Mouse (Mus musculus) forebrain, embryonic 13.5 days (tissue): ENCODE data around the gene Cd81. TPM values are rescaled to one million over a fixed set of nuclear protein-coding genes. Genes with fewer than 3 reads are reported as not detected.

Experiments used
- ATAC-seq: fragments of 200-750 bp; cut with Nextera tagmentation; 2 replicates; pipeline ENCODE4 v1.8.0; 2017
- H3K27ac ChIP-seq: fragments of 300-500 bp; sonication (generic); 2 replicates; pipeline ENCODE4 v1.5.1; 2015; ENCODE audit warnings: inconsistent platforms, mild to moderate bottlenecking, moderate library complexity
- H3K27me3 ChIP-seq: fragments of 300-500 bp; sonication (generic); 2 replicates; pipeline ENCODE4 v1.6.1; 2015; ENCODE audit warnings: mild to moderate bottlenecking, inconsistent platforms
- H3K36me3 ChIP-seq: fragments of 300-500 bp; sonication (generic); 2 replicates; pipeline ENCODE4 v1.6.1; 2015; ENCODE audit warnings: mild to moderate bottlenecking, inconsistent platforms; ENCODE audit not compliant: poor library complexity, severe bottlenecking
- H3K4me1 ChIP-seq: fragments of 300-500 bp; sonication (generic); 2 replicates; pipeline ENCODE4 v1.6.1; 2015; ENCODE audit warnings: inconsistent platforms
- H3K4me2 ChIP-seq: fragments of 300-500 bp; sonication (generic); 2 replicates; pipeline ENCODE4 v1.6.1; 2015; ENCODE audit warnings: inconsistent platforms, mild to moderate bottlenecking, moderate library complexity
- H3K4me3 ChIP-seq: fragments of 300-500 bp; sonication (generic); 2 replicates; pipeline ENCODE4 v1.5.1; 2015; ENCODE audit warnings: mild to moderate bottlenecking, inconsistent platforms
- H3K9ac ChIP-seq: fragments of 300-500 bp; sonication (generic); 2 replicates; pipeline ENCODE4 v1.6.1; 2015; ENCODE audit warnings: mild to moderate bottlenecking, inconsistent platforms
- H3K9me3 ChIP-seq: fragments of 300-500 bp; sonication (generic); replicated peaks from 2 replicates; pipeline ENCODE4 v1.6.1; 2016; ENCODE audit warnings: inconsistent platforms
- WGBS: fragments of 180-500 bp; shearing (Covaris S2); methylation state at CpG from one replicate; pipeline ENCODE4 v1.1.7; 2015; 5-methylcytosine and 5-hydroxymethylcytosine counted together
- polyA plus RNA-seq: library from polyadenylated mRNA; unstranded; fragments of >200 nt; fragmentation: Nextera tagmentation; extraction: Ambion mirVana; gene quantifications from 2 replicates; pipeline ENCODE4 v1.2.1, GENCODE M21; 2015

The Cd81 gene
- 217 and 236 TPM in 2 replicates for polyA plus RNA-seq

DNA sequence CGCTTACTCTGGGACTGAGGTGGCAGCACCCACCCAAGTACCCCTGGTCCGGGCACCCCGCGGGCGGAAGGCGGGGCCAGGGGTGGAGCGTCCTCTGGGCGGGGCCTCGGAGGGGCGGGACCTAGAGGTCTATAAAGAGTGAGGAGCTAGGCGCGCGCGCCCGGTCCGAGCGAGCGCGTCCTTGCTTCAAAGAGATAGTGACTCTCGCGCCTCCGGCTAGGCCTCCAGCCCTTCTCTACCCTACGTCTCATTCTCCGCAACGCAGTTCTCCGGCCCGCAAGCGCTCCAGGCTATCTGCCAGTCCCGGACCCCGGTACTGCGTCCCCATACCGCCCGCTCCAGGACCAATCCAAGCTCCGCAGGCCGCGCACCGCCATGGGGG is at the start of gene Cd81:
Gene Cd81, plus strand, starts transcription at position 114 of the 382 bp plus-strand sequence.
- H3K4me2 ChIP-seq = peak within 1 kb of the TSS; percentile 91
- WGBS = under 1% methylated on average over 37 of the region's 37 CpGs
- peak; percentile 85 for ATAC-seq
- H3K27me3 ChIP-seq = no peaks in the 10 kb centered on the region
- H3K9me3 ChIP-seq = no peaks in the 10 kb centered on the region
- peaks cover 34% of the 10 kb centered on the region for H3K4me1 ChIP-seq
- H3K27ac ChIP-seq = peak within 1 kb of the TSS; percentile 82
- 0 out of 2 replicates have a peak, but pooled peaks cover 4% of the 10 kb centered on the region for H3K36me3 ChIP-seq
- peak within 1 kb of the TSS; percentile 76 for H3K4me3 ChIP-seq
- H3K9ac ChIP-seq = peak within 1 kb of the TSS; percentile 93

DNA sequence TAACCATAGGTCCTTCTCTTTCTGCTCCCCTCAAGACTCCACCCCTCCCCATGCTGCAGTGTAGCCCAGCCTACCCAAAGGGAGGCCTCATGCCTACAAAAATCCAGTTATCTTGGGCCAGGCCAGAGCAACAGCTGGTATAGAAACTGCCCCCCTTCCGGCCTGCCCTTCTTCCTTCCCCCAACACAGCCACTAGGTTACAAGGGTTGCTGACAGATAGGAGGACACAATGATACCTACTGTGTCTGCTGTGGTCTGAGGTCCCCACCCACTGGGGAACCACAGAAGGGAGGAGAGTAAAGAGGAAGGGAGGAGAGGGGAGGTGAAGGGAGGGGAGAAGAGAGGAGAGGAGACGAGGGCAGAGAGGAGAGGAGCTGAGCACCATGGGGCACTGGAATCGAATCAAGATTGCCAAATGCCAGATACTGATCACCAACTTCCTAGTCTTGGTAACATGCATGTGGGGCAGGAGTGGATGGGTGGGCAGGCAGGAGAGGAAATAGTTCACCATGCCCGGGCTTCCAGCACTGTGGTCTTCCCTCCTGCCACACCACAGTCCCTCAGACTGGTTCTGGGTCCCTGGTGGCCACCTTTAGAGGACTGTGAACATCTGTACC is 47.7 kb upstream of the Cd81 start, which contains the start of gene Tspan32:
Gene Tspan32, plus strand, starts transcription at position 320 of the 617 bp plus-strand sequence.
- ATAC-seq = no peak
- no peak within 1 kb of the TSS for H3K4me3 ChIP-seq
- 74% methylated on average over 4 of the region's 4 CpGs for WGBS
- H3K9me3 ChIP-seq = no peaks in the 10 kb centered on the region
- H3K9ac ChIP-seq = no peak within 1 kb of the TSS
- H3K27me3 ChIP-seq = no peaks in the 10 kb centered on the region
- no peak within 1 kb of the TSS for H3K27ac ChIP-seq
- H3K36me3 ChIP-seq = no peaks in the 10 kb centered on the region
- H3K4me1 ChIP-seq = peaks cover 17% of the 10 kb centered on the region
- H3K4me2 ChIP-seq = no peak within 1 kb of the TSS

DNA sequence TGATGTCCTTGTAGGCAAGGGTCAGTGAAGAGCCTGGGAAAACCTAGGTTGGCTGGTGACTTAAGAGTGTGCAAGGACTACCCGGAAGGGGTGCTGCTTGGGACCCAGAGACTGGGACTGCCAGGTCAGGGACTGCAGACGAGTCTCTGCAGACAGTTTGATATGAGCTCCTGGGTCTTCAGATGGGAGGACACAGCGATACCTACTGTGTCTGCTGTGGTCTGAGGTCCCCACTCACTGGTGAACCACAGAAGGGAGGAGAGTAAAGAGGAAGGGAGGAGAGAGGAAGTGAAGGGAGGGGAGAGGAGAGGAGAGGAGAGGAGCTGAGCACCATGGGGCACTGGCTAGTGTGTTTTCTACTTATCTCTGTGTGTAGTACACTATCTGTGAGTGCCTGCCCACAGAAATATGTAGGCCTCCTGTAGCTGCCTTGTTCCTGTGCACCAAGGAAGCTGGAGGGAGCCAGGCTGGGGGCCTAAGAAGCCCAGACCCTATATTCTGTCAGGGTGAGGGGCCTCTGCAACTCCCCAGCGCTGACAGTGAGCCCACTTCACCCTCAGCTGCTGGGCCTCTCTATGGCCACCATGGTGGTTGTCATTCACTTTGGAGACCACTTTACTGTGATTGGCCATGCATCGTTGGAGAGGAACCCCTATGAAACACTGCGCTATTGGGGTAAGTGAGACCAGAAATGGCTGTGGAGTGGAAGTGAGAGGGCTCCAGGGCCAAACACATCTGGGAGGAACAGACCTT is 47.0 kb upstream of the Cd81 start:
- Histone ChIP-seq H3K4me3 (no peak overlapping the region), H3K36me3 (no peaks in the 10 kb centered on the region), H3K27ac (no peak overlapping the region), H3K9me3 (no peaks in the 10 kb centered on the region), H3K4me1 (peaks cover 17% of the 10 kb centered on the region), H3K4me2 (no peak overlapping the region), H3K9ac (no peak overlapping the region), H3K27me3 (no peaks in the 10 kb centered on the region)
- WGBS = 85% methylated on average over 6 of the region's 6 CpGs
- ATAC-seq = no peak

DNA sequence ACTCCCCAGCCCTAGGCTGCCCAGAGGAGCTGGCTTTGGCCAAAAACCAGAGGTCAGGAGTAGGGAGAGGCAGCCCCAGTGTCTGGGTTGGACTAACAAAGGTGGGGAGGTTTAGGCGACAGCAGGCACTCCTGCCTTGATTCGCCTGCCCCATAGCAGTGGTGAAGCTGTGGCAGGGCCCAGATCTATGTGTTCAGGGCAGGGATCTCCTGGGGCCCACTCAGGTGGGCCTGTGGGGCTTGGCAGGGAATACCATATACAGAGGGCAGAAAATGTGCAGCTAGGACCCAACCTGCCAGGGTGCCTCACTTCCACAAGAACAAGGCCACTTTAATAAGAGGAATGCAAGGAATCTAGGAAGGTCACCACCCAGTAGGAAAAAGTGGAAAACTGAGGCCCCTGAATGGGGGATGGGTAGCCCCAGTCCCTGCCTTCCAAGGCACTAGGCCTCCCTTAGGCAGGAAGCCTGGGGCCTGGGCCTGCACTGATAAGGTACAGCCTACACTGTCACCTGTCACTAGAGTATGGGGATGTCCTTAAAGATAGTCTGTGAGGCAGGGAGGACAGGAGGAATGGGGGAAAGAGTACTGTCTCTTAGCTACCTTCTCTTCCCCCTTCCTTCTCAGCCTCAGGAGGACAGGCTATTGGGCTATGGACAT is 46.3 kb upstream of the Cd81 start:
- Histone ChIP-seq H3K9me3 (no peaks in the 10 kb centered on the region), H3K27me3 (no peaks in the 10 kb centered on the region), H3K4me1 (peaks cover 17% of the 10 kb centered on the region), H3K36me3 (no peaks in the 10 kb centered on the region), H3K27ac (no peak overlapping the region), H3K4me3 (no peak overlapping the region), H3K9ac (no peak overlapping the region), H3K4me2 (no peak overlapping the region)
- 78% methylated on average over 2 of the region's 2 CpGs for WGBS
- ATAC-seq = no peak

DNA sequence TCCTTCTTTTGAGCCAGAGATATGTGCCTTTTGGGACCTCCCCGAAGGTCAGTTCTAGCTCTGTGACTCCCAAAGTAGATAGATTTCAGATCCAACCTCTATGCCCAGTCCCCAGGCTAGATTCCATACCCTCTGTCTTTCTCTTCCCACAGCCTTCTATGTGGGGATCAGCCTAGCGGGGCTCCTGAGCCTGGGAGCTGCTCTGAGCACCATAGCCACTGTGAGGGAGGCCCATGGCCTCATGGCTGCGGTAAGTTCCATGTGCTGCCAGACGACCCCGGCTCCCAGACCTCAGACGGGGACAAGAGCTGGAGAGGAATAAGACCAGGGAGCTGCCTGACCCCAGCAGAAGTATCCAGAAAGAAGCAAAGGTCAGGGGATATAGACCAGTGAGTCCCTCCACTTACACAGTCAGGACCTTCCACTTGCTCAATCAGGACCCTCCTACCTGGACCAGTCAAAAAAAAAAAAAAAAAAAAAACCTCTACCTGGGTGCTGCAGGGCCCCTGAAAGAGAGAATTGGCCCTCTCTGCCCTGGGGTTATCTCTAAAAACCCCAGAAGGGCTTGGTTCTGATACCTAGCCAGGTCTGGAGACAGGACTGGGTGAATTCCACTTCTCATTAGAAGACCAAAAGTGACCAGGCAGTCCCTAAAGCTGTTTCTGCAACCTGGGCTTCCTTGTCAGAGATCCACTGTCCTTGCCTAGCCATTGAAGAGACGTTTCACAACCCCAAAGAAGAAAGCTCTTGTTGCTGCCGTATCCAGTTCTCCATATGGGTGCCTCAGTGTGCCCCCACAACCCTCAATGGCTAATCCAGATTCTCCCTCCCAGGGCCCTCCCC is 45.6 kb upstream of the Cd81 start:
- H3K9ac ChIP-seq = no peak overlapping the region
- H3K36me3 ChIP-seq = no peaks in the 10 kb centered on the region
- no peak overlapping the region for H3K27ac ChIP-seq
- ATAC-seq = no peak
- no peak overlapping the region for H3K4me3 ChIP-seq
- H3K4me1 ChIP-seq = peaks cover 17% of the 10 kb centered on the region
- no peak overlapping the region for H3K4me2 ChIP-seq
- H3K27me3 ChIP-seq = no peaks in the 10 kb centered on the region
- no peaks in the 10 kb centered on the region for H3K9me3 ChIP-seq
- WGBS = 88% methylated on average over 8 of the region's 8 CpGs

DNA sequence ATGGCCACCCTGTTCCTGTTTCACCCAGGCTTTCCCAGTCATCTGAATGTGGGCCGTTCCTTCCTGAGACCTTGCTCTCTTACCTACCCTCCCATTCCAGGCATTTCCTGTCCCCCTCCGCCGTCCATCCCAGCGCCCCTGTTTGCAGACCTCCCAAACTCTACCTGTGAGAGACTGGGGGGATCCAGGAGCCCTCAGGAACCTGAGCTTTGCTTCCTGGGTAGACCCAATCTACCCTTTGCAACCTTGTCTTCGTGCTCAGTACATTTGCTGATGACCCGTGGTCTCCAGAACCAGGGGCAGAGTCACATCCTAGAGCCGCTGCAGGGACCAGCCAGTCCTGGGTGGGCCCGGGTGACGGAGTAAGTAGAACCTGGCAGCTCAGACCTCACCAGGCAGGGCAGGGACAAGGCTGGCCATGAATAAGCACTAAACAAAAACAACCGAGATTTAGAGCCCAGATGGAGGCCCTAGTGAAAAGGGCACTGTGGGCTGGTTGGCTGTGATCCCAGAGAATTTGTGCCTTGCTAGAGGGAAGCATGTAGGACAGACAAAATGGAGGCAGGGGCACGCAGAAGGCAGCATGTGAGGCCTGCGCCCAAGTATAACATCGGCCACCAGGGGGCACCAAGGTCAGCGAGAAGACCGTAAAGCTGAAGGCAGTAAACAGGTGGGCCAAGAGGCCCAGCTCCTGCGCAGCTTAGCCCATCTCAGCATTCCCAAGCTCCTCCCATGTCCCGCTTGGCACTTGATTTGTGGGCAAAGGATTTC is 44.8 kb upstream of the Cd81 start:
- 41% methylated on average over 17 of the region's 17 CpGs for WGBS
- H3K36me3 ChIP-seq = no peaks in the 10 kb centered on the region
- peak overlapping the region; percentile 10; the same call in 1 of the 2 replicates for H3K4me2 ChIP-seq
- H3K9me3 ChIP-seq = no peaks in the 10 kb centered on the region
- H3K4me1 ChIP-seq = peaks cover 24% of the 10 kb centered on the region
- H3K27ac ChIP-seq = peak overlapping the region; percentile 51
- peak; percentile 87 for ATAC-seq
- no peak overlapping the region for H3K4me3 ChIP-seq
- no peak overlapping the region for H3K9ac ChIP-seq
- no peaks in the 10 kb centered on the region for H3K27me3 ChIP-seq

DNA sequence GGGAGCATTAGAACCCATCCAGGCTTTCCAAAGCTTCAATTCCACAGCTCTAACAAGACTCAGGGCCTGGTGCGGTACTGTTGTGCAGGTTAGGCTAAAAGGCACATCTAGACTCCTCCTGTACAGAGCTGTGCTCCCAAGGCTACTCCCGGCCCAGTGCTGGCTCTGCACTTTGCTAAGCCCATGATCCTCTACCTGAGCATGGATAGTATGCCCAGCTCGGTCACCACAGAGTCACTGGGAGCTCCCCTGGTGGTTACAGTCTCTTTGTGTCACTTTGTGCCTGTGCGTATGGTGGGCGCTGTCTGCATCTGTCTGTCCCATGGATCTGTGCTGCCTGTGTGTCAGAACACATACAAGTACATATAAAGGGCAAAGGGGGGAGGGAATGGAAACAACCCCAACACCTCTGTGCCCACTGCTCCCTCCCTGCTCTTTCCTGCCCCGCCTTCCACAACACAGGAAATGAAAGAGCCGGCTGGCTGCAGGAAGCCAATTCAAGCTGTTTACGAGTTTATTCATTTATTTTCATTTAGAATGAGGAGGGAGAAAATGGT is 44.1 kb upstream of the Cd81 start:
- peak; percentile 58 for ATAC-seq
- H3K4me3 ChIP-seq = no peak overlapping the region
- WGBS = 68% methylated on average over 8 of the region's 8 CpGs
- H3K4me1 ChIP-seq = peaks cover 24% of the 10 kb centered on the region
- peak overlapping the region; percentile 51 for H3K27ac ChIP-seq
- H3K9ac ChIP-seq = no peak overlapping the region
- no peaks in the 10 kb centered on the region for H3K9me3 ChIP-seq
- H3K27me3 ChIP-seq = no peaks in the 10 kb centered on the region
- H3K36me3 ChIP-seq = no peaks in the 10 kb centered on the region
- peak overlapping the region; percentile 10; the same call in 1 of the 2 replicates for H3K4me2 ChIP-seq

DNA sequence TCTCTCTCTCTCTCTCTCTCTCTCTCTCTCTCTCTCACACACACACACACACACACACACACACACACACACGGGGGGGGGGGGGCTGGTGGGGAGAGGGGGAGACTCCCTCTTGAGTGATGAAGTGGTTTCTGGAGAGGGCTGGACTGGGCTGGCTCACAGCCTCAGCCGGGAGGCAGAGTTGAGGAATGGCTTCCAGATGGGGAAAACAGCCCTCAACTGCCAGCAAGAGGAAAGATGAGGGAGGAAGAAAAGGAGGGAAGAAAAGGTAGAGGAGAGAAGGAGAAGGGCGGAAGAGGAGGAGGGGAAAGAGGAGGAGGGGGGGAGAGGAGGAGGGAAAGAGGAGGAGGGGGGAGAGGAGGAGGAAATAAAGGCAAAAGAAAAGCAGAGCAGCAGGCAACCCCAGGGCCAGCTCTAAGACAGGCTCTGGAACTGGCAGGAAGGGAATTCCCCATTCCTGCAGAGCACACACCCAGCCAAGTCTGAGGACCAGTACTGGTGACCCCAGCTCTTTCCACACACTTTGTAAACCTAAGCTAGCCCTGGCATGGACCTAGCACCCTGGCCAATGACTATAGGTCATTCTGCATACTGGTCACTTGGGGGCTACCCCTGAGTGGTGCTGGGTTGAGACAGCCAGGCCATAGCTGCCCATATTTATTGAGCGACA is 43.4 kb upstream of the Cd81 start:
- ATAC-seq = no peak
- H3K36me3 ChIP-seq = no peaks in the 10 kb centered on the region
- H3K27me3 ChIP-seq = no peaks in the 10 kb centered on the region
- peak overlapping the region; percentile 40; the same call in 1 of the 2 replicates for H3K27ac ChIP-seq
- WGBS = 50% methylated on average over 4 of the region's 4 CpGs
- H3K4me2 ChIP-seq = no peak overlapping the region
- H3K4me3 ChIP-seq = no peak overlapping the region
- H3K4me1 ChIP-seq = peaks cover 24% of the 10 kb centered on the region
- H3K9me3 ChIP-seq = no peaks in the 10 kb centered on the region
- no peak overlapping the region for H3K9ac ChIP-seq

DNA sequence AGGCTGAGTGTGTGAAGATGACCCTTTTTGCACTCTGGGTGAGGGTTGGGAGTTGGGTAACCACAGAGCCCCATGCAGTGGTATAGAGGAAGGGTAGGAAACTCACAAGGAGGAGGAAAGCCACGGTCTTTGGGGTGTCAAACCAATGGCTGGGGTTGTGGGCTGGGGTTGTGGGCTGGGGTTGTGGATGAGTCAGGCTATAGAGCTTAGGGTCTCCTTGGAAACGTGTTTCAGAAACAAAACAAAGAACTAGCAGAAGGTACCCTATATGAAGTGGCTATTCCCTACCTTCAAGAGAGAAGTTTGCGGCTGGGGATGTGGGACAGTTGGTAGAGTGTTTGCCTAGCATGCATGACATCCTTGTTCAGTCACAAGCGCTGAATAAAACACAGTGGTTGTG is 42.5 kb upstream of the Cd81 start:
- no peak for ATAC-seq
- Histone ChIP-seq H3K36me3 (no peaks in the 10 kb centered on the region), H3K4me1 (peaks cover 24% of the 10 kb centered on the region), H3K27me3 (no peaks in the 10 kb centered on the region), H3K27ac (no peak overlapping the region), H3K9me3 (no peaks in the 10 kb centered on the region), H3K4me2 (no peak overlapping the region), H3K9ac (no peak overlapping the region), H3K4me3 (no peak overlapping the region)
- WGBS = 84% methylated on average over 4 of the region's 4 CpGs

DNA sequence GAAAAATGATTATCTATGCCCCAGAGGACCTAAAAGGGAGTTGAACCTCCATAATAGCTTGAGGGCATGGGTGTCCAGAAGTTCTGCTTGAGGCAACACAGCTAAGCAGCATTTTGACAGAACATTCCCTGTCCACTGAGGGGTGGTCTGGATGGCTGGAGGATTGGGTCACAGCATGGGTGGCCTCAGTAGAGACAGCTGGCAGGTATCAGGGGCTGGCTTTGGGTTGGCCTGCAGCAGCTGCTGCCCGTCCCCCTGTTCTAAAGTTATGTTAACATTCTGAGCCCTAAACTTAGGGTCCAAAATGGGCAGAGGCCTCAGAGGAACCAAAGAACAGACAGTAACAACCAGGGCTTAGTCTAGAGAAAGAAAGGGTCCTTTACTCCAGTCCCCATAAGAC is 41.3 kb upstream of the Cd81 start:
- Histone ChIP-seq H3K9ac (no peak overlapping the region), H3K36me3 (no peaks in the 10 kb centered on the region), H3K27ac (no peak overlapping the region), H3K4me1 (peaks cover 32% of the 10 kb centered on the region), H3K4me2 (no peak overlapping the region), H3K9me3 (no peaks in the 10 kb centered on the region), H3K4me3 (no peak overlapping the region), H3K27me3 (no peaks in the 10 kb centered on the region)
- ATAC-seq = no peak
- 88% methylated on average over 1 of the region's 1 CpGs for WGBS
